ENCODE assay signal across 9 mouse cellular contexts in genomic region chr16:30038663-30039593, GRCm38 (mm10). TPM values are rescaled to one million over a fixed set of nuclear protein-coding genes. Genes with fewer than 3 reads are reported as not detected.
DNase-seq lines count a peak whose midpoint lies in the region; ATAC-seq lines count a peak whose summit lies in the region.
"Had no signal": no experiment of that assay in that cellular context is flagged by ENCODE, and none has a peak within 500 bp of the region (broad histone marks: within the 10 kb centered on the region; RNA-seq: fewer than 3 reads in every experiment).

No protein-coding gene starts in this region.

- no peak overlapping the region for H3K4me3 ChIP-seq in heart, embryonic 13.5 days
- peak overlapping the region; percentile 20; the same call in 1 of the 2 replicates for H3K4me3 ChIP-seq in embryonic facial prominence, embryonic 10.5 days
- no peak overlapping the region for H3K4me3 ChIP-seq in limb, embryonic 11.5 days (ENCODE audit: low read depth, low read length)
- H3K4me3 ChIP-seq: limb, embryonic 13.5 days had no signal

- WGBS in heart, embryonic 13.5 days = 41% methylated on average over 15 of the region's 17 CpGs
- WGBS in embryonic facial prominence, embryonic 10.5 days = 5% methylated on average over 14 of the region's 17 CpGs
- 8% methylated on average over 15 of the region's 17 CpGs for WGBS in limb, embryonic 11.5 days

- H3K9me3 ChIP-seq in heart, embryonic 13.5 days = no peaks in the 10 kb centered on the region
- H3K9me3 ChIP-seq in embryonic facial prominence, embryonic 10.5 days = no peaks in the 10 kb centered on the region
- H3K9me3 ChIP-seq in limb, embryonic 11.5 days (ENCODE audit: control insufficient read depth, low read length) = no peaks in the 10 kb centered on the region
- H3K9me3 ChIP-seq: limb, embryonic 13.5 days had no signal

- 0 out of 2 replicates have a peak overlapping the region, but pooled peaks have one; percentile 19 for H3K9ac ChIP-seq in heart, embryonic 13.5 days
- H3K9ac ChIP-seq in limb, embryonic 11.5 days (ENCODE audit: low read length) = no peak overlapping the region
- H3K9ac ChIP-seq: limb, embryonic 13.5 days had no signal

- no peak overlapping the region; the same call in 1 of the 2 replicates for H3K4me2 ChIP-seq in heart, embryonic 13.5 days
- H3K4me2 ChIP-seq in limb, embryonic 11.5 days (ENCODE audit: low read depth, severe bottlenecking) = no peak overlapping the region; the same call in 1 of the 2 replicates
- H3K4me2 ChIP-seq: limb, embryonic 13.5 days had no signal

- no peak for DNase-seq in heart, adult 8-10 months (ENCODE audit: low spot score)
- DNase-seq in embryonic facial prominence, embryonic 10.5 days (ENCODE audit: low spot score) = peak; percentile 57
- peak; percentile 39 for DNase-seq in limb, embryonic 11.5 days (ENCODE audit: low spot score)
- peak; percentile 94 for DNase-seq in retina, postnatal 1 day
- no peak for DNase-seq in cerebellum, postnatal 25 days
- no peak for DNase-seq in frontal cortex, postnatal 36 days (ENCODE audit: low spot score in 2 of 2)
- DNase-seq in layer of hippocampus, adult 11-12 months (ENCODE audit: low spot score) = no peak

- no peaks in the 10 kb centered on the region for H3K36me3 ChIP-seq in heart, embryonic 13.5 days
- no peaks in the 10 kb centered on the region for H3K36me3 ChIP-seq in embryonic facial prominence, embryonic 10.5 days (replicated peaks)
- no peaks in the 10 kb centered on the region for H3K36me3 ChIP-seq in limb, embryonic 11.5 days (ENCODE audit: control insufficient read depth, insufficient read depth, low read length)
- H3K36me3 ChIP-seq: limb, embryonic 13.5 days had no signal

- H3K4me1 ChIP-seq in heart, embryonic 13.5 days = peaks cover 16% of the 10 kb centered on the region
- peaks cover 48% of the 10 kb centered on the region for H3K4me1 ChIP-seq in embryonic facial prominence, embryonic 10.5 days
- H3K4me1 ChIP-seq in limb, embryonic 11.5 days (ENCODE audit: control insufficient read depth, insufficient read depth, low read length) = peaks cover 22% of the 10 kb centered on the region

- no peak overlapping the region for H3K27ac ChIP-seq in heart, embryonic 13.5 days (replicated peaks)
- peak overlapping the region; percentile 61 for H3K27ac ChIP-seq in embryonic facial prominence, embryonic 10.5 days (replicated peaks)
- H3K27ac ChIP-seq in limb, embryonic 11.5 days (replicated peaks; ENCODE audit: low read depth, low read length) = no peak overlapping the region
- H3K27ac ChIP-seq: limb, embryonic 13.5 days had no signal

- no peak for ATAC-seq in heart, embryonic 13.5 days (ENCODE audit: extremely low read depth, insufficient number of reproducible peaks, low FRiP score, low TSS enrichment)
- no peak for ATAC-seq in limb, embryonic 11.5 days (ENCODE audit: insufficient number of reproducible peaks, low FRiP score, low TSS enrichment, low read depth)

- peaks cover 11% of the 10 kb centered on the region for H3K27me3 ChIP-seq in heart, embryonic 13.5 days (replicated peaks)
- peaks cover 71% of the 10 kb centered on the region for H3K27me3 ChIP-seq in embryonic facial prominence, embryonic 10.5 days (replicated peaks; ENCODE audit: low read depth, poor library complexity, severe bottlenecking)
- no peaks in the 10 kb centered on the region for H3K27me3 ChIP-seq in limb, embryonic 11.5 days (ENCODE audit: control insufficient read depth, insufficient read depth, low read length)

RNA-seq across cellular contexts. Expression of gene Hes1, which starts 25.3 kb away (rescaled TPM):
- 19.9 and 21.4 TPM in 2 replicates for polyA plus RNA-seq in heart, embryonic 13.5 days (2015; fragmentation: Nextera tagmentation; extraction: Ambion mirVana)
- 10 to 100 TPM; 17.9 to 29.6 (median 23.7) TPM for total RNA-seq in heart, adult 8-10 months (2022)
- 43.3 and 47.2 TPM in 2 replicates for polyA plus RNA-seq in embryonic facial prominence, embryonic 10.5 days (2016; fragmentation: Nextera tagmentation; extraction: Ambion mirVana)
- polyA plus RNA-seq in limb, embryonic 11.5 days (2014; fragmentation: Nextera tagmentation; extraction: Ambion mirVana) = 71.0 and 71.8 TPM in 2 replicates

Comparison
In these comparisons a context has a peak if more than half of its experiments do, and no peak if none do; other contexts are left out.
1. DNase-seq: peak in embryonic facial prominence, embryonic 10.5 days (single experiment), limb, embryonic 11.5 days (single experiment) and retina, postnatal 1 day (single experiment); none in heart, adult 8-10 months (single experiment), cerebellum, postnatal 25 days (0 of 2), frontal cortex, postnatal 36 days (0 of 2) and layer of hippocampus, adult 11-12 months (single experiment).